12 mouse cellular contexts compared by ENCODE assay signal in genomic region chr19:8755652-8756051, GRCm38 (mm10). TPM values are rescaled to one million over a fixed set of nuclear protein-coding genes. Genes with fewer than 3 reads are reported as not detected.
DNase-seq lines count a peak whose midpoint lies in the region; ATAC-seq lines count a peak whose summit lies in the region.
"Had no signal": no experiment of that assay in that cellular context is flagged by ENCODE, and none has a peak within 500 bp of the region (broad histone marks: within the 10 kb centered on the region; RNA-seq: fewer than 3 reads in every experiment).

No protein-coding gene starts in this region.

- H3K27ac ChIP-seq in neural tube, embryonic 12.5 days: no peak overlapping the region
- no peak overlapping the region for H3K27ac ChIP-seq in limb, embryonic 11.5 days (replicated peaks; ENCODE audit: low read depth, low read length)
- H3K27ac ChIP-seq in neural tube, embryonic 15.5 days (replicated peaks): no peak overlapping the region

- H3K36me3 ChIP-seq in neural tube, embryonic 12.5 days: peaks cover 41% of the 10 kb centered on the region
- H3K36me3 ChIP-seq in limb, embryonic 11.5 days (ENCODE audit: control insufficient read depth, insufficient read depth, low read length): peaks cover 9% of the 10 kb centered on the region; the same call in 1 of the 2 replicates
- H3K36me3 ChIP-seq in neural tube, embryonic 15.5 days: peaks cover 40% of the 10 kb centered on the region

- intact Hi-C loops in heart, postnatal 10 days (cut with DNase I): loop anchor here (5.0 kb wide), 1 partner anchor 47 kb away; the partner anchor contains the start of gene Zbtb3

- peak; percentile 83 for DNase-seq in heart, adult 11 months
- no peak for DNase-seq in heart, postnatal 10 days
- no peak for DNase-seq in neural tube, embryonic 10.5 days (ENCODE audit: extremely low spot score, low spot score)
- no peak for DNase-seq in limb, embryonic 11.5 days (ENCODE audit: low spot score)
- no peak for DNase-seq in gastrocnemius, postnatal 10 days
- DNase-seq in layer of hippocampus, postnatal 36 days: no peak
- DNase-seq: adrenal gland, adult 8-10 months; B cell, adult 2 months; cerebellum, postnatal 36 days had no signal

- H3K4me2 ChIP-seq in neural tube, embryonic 12.5 days (replicated peaks): peak overlapping the region; percentile 77
- peak overlapping the region; percentile 61; the same call in 1 of the 2 replicates for H3K4me2 ChIP-seq in limb, embryonic 11.5 days (ENCODE audit: low read depth, severe bottlenecking)
- H3K4me2 ChIP-seq in neural tube, embryonic 15.5 days: peak overlapping the region; percentile 75

- no peaks in the 10 kb centered on the region for H3K9me3 ChIP-seq in neural tube, embryonic 12.5 days
- no peaks in the 10 kb centered on the region for H3K9me3 ChIP-seq in limb, embryonic 11.5 days (ENCODE audit: control insufficient read depth, low read length)
- H3K9me3 ChIP-seq in neural tube, embryonic 15.5 days (replicated peaks): no peaks in the 10 kb centered on the region

- H3K4me1 ChIP-seq in neural tube, embryonic 12.5 days: peaks cover 19% of the 10 kb centered on the region
- H3K4me1 ChIP-seq in limb, embryonic 11.5 days (ENCODE audit: control insufficient read depth, insufficient read depth, low read length): no peaks in the 10 kb centered on the region
- peaks cover 34% of the 10 kb centered on the region for H3K4me1 ChIP-seq in neural tube, embryonic 15.5 days

- no peak overlapping the region for H3K4me3 ChIP-seq in neural tube, embryonic 12.5 days
- H3K4me3 ChIP-seq in limb, embryonic 11.5 days (ENCODE audit: low read depth, low read length): no peak overlapping the region
- peak overlapping the region; percentile 99; the same call in 1 of the 2 replicates for H3K4me3 ChIP-seq in neural tube, embryonic 15.5 days (replicated peaks)

- no peak for ATAC-seq in neural tube, embryonic 12.5 days (ENCODE audit: low FRiP score, low read depth)
- ATAC-seq in limb, embryonic 11.5 days (ENCODE audit: insufficient number of reproducible peaks, low FRiP score, low TSS enrichment, low read depth): no peak
- ATAC-seq in neural tube, embryonic 15.5 days (ENCODE audit: low FRiP score): no peak

- 78% methylated on average over 3 of the region's 3 CpGs for WGBS in neural tube, embryonic 12.5 days
- 84% methylated on average over 3 of the region's 3 CpGs for WGBS in limb, embryonic 11.5 days
- WGBS in neural tube, embryonic 15.5 days: 81% methylated on average over 3 of the region's 3 CpGs

- H3K27me3 ChIP-seq in neural tube, embryonic 12.5 days (replicated peaks): no peaks in the 10 kb centered on the region
- no peaks in the 10 kb centered on the region for H3K27me3 ChIP-seq in limb, embryonic 11.5 days (ENCODE audit: control insufficient read depth, insufficient read depth, low read length)
- H3K27me3 ChIP-seq in neural tube, embryonic 15.5 days (replicated peaks): no peaks in the 10 kb centered on the region

- H3K9ac ChIP-seq in neural tube, embryonic 12.5 days: no peak overlapping the region
- H3K9ac ChIP-seq in limb, embryonic 11.5 days (ENCODE audit: low read length): no peak overlapping the region
- H3K9ac ChIP-seq in neural tube, embryonic 15.5 days (replicated peaks): no peak overlapping the region

RNA-seq across cellular contexts. Expression of gene Nxf1, which starts 1.2 kb away (rescaled TPM):
- 10 to 100 TPM; 61.7 to 67.6 TPM for total RNA-seq in heart, postnatal 10 days (2021)
- polyA plus RNA-seq in neural tube, embryonic 12.5 days (2016; fragmentation: Nextera tagmentation; extraction: Ambion mirVana): 186 and 216 TPM in 2 replicates
- 228 and 247 TPM in 2 replicates for polyA plus RNA-seq in limb, embryonic 11.5 days (2014; fragmentation: Nextera tagmentation; extraction: Ambion mirVana)
- polyA plus RNA-seq in neural tube, embryonic 15.5 days (2015; fragmentation: Nextera tagmentation; extraction: Ambion mirVana): 127 and 140 TPM in 2 replicates
- total RNA-seq in gastrocnemius, postnatal 10 days (2021): 10 to 100 TPM; 40.8 to 61.8 TPM
- 100 to 1,000 TPM in 1 of 2 experiments, 10 to 100 TPM in 1; 99.8 to 119 TPM for total RNA-seq in layer of hippocampus, postnatal 36 days (2021)

RNA-seq across cellular contexts. Expression of gene Stx5a, which starts 14.4 kb away (rescaled TPM):
- total RNA-seq in heart, postnatal 10 days (2021): 10 to 100 TPM; 43.6 to 44.4 TPM
- 129 TPM in 2 replicates for polyA plus RNA-seq in neural tube, embryonic 12.5 days (2016; fragmentation: Nextera tagmentation; extraction: Ambion mirVana)
- polyA plus RNA-seq in limb, embryonic 11.5 days (2014; fragmentation: Nextera tagmentation; extraction: Ambion mirVana): 125 and 127 TPM in 2 replicates
- polyA plus RNA-seq in neural tube, embryonic 15.5 days (2015; fragmentation: Nextera tagmentation; extraction: Ambion mirVana): 124 and 127 TPM in 2 replicates
- 10 to 100 TPM; 35.6 to 46.3 TPM for total RNA-seq in gastrocnemius, postnatal 10 days (2021)
- 10 to 100 TPM; 67.4 to 76.3 TPM for total RNA-seq in layer of hippocampus, postnatal 36 days (2021)

RNA-seq across cellular contexts. Expression of gene 1700092M07Rik, which starts 15.1 kb away (rescaled TPM):
- total RNA-seq in heart, postnatal 10 days (2021): not detected
- 2.3 and 3.6 TPM in 2 replicates for polyA plus RNA-seq in neural tube, embryonic 12.5 days (2016; fragmentation: Nextera tagmentation; extraction: Ambion mirVana)
- 0.99 and 1.8 TPM in 2 replicates for polyA plus RNA-seq in limb, embryonic 11.5 days (2014; fragmentation: Nextera tagmentation; extraction: Ambion mirVana)
- 1.5 and 2.2 TPM in 2 replicates for polyA plus RNA-seq in neural tube, embryonic 15.5 days (2015; fragmentation: Nextera tagmentation; extraction: Ambion mirVana)
- total RNA-seq in gastrocnemius, postnatal 10 days (2021): under 1 TPM in 1 of 2 experiments, not detected in 1; 0.65 TPM
- total RNA-seq in layer of hippocampus, postnatal 36 days (2021): 1 to 10 TPM; 1.3 to 1.4 TPM
- total RNA-seq: left cerebral cortex, postnatal 14 days had no signal

RNA-seq across cellular contexts. Expression of gene Tmem223, which starts 15.1 kb away (rescaled TPM):
- total RNA-seq in heart, postnatal 10 days (2021): 100 to 1,000 TPM; 115 to 133 TPM
- 199 and 210 TPM in 2 replicates for polyA plus RNA-seq in neural tube, embryonic 12.5 days (2016; fragmentation: Nextera tagmentation; extraction: Ambion mirVana)
- polyA plus RNA-seq in limb, embryonic 11.5 days (2014; fragmentation: Nextera tagmentation; extraction: Ambion mirVana): 183 and 204 TPM in 2 replicates
- polyA plus RNA-seq in neural tube, embryonic 15.5 days (2015; fragmentation: Nextera tagmentation; extraction: Ambion mirVana): 218 and 235 TPM in 2 replicates
- total RNA-seq in gastrocnemius, postnatal 10 days (2021): 10 to 100 TPM; 81.9 to 82.5 TPM
- 10 to 100 TPM; 79.7 to 86.2 TPM for total RNA-seq in layer of hippocampus, postnatal 36 days (2021)

RNA-seq across cellular contexts. Expression of gene Tmem179b, which starts 18.6 kb away (rescaled TPM):
- total RNA-seq in heart, postnatal 10 days (2021): 10 to 100 TPM; 13.9 to 22.5 TPM
- 37.2 and 39.0 TPM in 2 replicates for polyA plus RNA-seq in neural tube, embryonic 12.5 days (2016; fragmentation: Nextera tagmentation; extraction: Ambion mirVana)
- 49.1 and 51.3 TPM in 2 replicates for polyA plus RNA-seq in limb, embryonic 11.5 days (2014; fragmentation: Nextera tagmentation; extraction: Ambion mirVana)
- 28.2 and 46.3 TPM in 2 replicates for polyA plus RNA-seq in neural tube, embryonic 15.5 days (2015; fragmentation: Nextera tagmentation; extraction: Ambion mirVana)
- total RNA-seq in gastrocnemius, postnatal 10 days (2021): 10 to 100 TPM; 13.6 to 14.1 TPM
- total RNA-seq in layer of hippocampus, postnatal 36 days (2021): 1 to 10 TPM; 9.4 to 9.9 TPM
